Comparison of ENCODE assay signal across 17 mouse cellular contexts in genomic region chr3:88442888-88443287, GRCm38 (mm10). TPM values are rescaled to one million over a fixed set of nuclear protein-coding genes. Genes with fewer than 3 reads are reported as not detected.
A peak's percentile ranks its signal among the peaks of the same experiment; 100 is the strongest.
DNase-seq lines count a peak whose midpoint lies in the region; ATAC-seq and TF ChIP-seq lines count a peak whose summit lies in the region.
"Had no signal": no experiment of that assay in that cellular context is flagged by ENCODE, and none has a peak within 500 bp of the region (broad histone marks: within the 10 kb centered on the region; RNA-seq: fewer than 3 reads in every experiment).

No protein-coding gene starts in this region.

- ATAC-seq in intestine, embryonic 16.5 days: peak; percentile 77
- peak; percentile 64 for ATAC-seq in stomach, embryonic 14.5 days (ENCODE audit: insufficient number of reproducible peaks, insufficient read depth, low FRiP score, low read depth)
- no peak for ATAC-seq in forebrain, embryonic 11.5 days (replicated peaks; ENCODE audit: low FRiP score)

- peak overlapping the region; percentile 6; the same call in 1 of the 2 replicates for H3K9ac ChIP-seq in intestine, embryonic 16.5 days (ENCODE audit: low read depth, low read length)
- no peak overlapping the region for H3K9ac ChIP-seq in stomach, embryonic 14.5 days (replicated peaks; ENCODE audit: low read depth, low read length)
- H3K9ac ChIP-seq in forebrain, embryonic 11.5 days (ENCODE audit: low read length): no peak overlapping the region
- H3K9ac ChIP-seq: heart, embryonic 12.5 days; neural tube, embryonic 12.5 days had no signal

- 53% methylated on average over 7 of the region's 7 CpGs for WGBS in intestine, embryonic 16.5 days
- WGBS in stomach, embryonic 14.5 days: 57% methylated on average over 7 of the region's 7 CpGs
- WGBS in forebrain, embryonic 11.5 days: 84% methylated on average over 7 of the region's 7 CpGs

- no peak overlapping the region for H3K4me2 ChIP-seq in intestine, embryonic 16.5 days (ENCODE audit: low read depth, low read length)
- no peak overlapping the region for H3K4me2 ChIP-seq in stomach, embryonic 14.5 days (replicated peaks; ENCODE audit: low read depth, low read length)
- H3K4me2 ChIP-seq in forebrain, embryonic 11.5 days (ENCODE audit: low read depth, low read length, severe bottlenecking): no peak overlapping the region
- H3K4me2 ChIP-seq: heart, embryonic 12.5 days; midbrain, embryonic 11.5 days; neural tube, embryonic 12.5 days had no signal

- no peak overlapping the region for H3K27ac ChIP-seq in gastrocnemius, adult 2 months
- H3K27ac ChIP-seq in intestine, embryonic 16.5 days (ENCODE audit: low read length): peak overlapping the region; percentile 65
- H3K27ac ChIP-seq in stomach, embryonic 14.5 days (ENCODE audit: low read length): no peak overlapping the region
- no peak overlapping the region for H3K27ac ChIP-seq in forebrain, embryonic 11.5 days (ENCODE audit: low read depth, low read length)
- H3K27ac ChIP-seq: limb, embryonic 10.5 days; neural tube, embryonic 12.5 days had no signal

- H3K4me1 ChIP-seq in intestine, embryonic 16.5 days (ENCODE audit: control insufficient read depth, insufficient read depth, low read length): peaks cover 27% of the 10 kb centered on the region
- H3K4me1 ChIP-seq in stomach, embryonic 14.5 days (ENCODE audit: control insufficient read depth, insufficient read depth, low read length): 0 out of 2 replicates have a peak, but pooled peaks cover 9% of the 10 kb centered on the region
- no peaks in the 10 kb centered on the region; the same call in 1 of the 2 replicates for H3K4me1 ChIP-seq in forebrain, embryonic 11.5 days (replicated peaks; ENCODE audit: control insufficient read depth, insufficient read depth, low read length)

- no peaks in the 10 kb centered on the region for H3K36me3 ChIP-seq in intestine, embryonic 16.5 days (ENCODE audit: control insufficient read depth, insufficient read depth, low read length)
- no peaks in the 10 kb centered on the region for H3K36me3 ChIP-seq in stomach, embryonic 14.5 days (ENCODE audit: control insufficient read depth, insufficient read depth, low read length)
- no peaks in the 10 kb centered on the region for H3K36me3 ChIP-seq in forebrain, embryonic 11.5 days (ENCODE audit: control insufficient read depth, insufficient read depth, low read length)
- H3K36me3 ChIP-seq: heart, embryonic 12.5 days had no signal

- no peaks in the 10 kb centered on the region for H3K9me3 ChIP-seq in intestine, embryonic 16.5 days (ENCODE audit: control insufficient read depth, low read length)
- no peaks in the 10 kb centered on the region for H3K9me3 ChIP-seq in stomach, embryonic 14.5 days (ENCODE audit: control insufficient read depth, low read depth, low read length)
- H3K9me3 ChIP-seq in forebrain, embryonic 11.5 days (ENCODE audit: control insufficient read depth, low read length): no peaks in the 10 kb centered on the region
- H3K9me3 ChIP-seq: heart, embryonic 12.5 days; limb, embryonic 10.5 days; neural tube, embryonic 12.5 days had no signal

- peak; percentile 33 for DNase-seq in gastrocnemius, adult 2 months
- DNase-seq in gastrocnemius, postnatal 25 days: no peak
- peak; percentile 44 for DNase-seq in lung, postnatal 10 days
- no peak for DNase-seq in adipocyte (ENCODE audit: low spot score)
- no peak for DNase-seq in forebrain, embryonic 11.5 days (ENCODE audit: low spot score)
- no peak for DNase-seq in c-Kit-positive CD71-positive TER-119-positive erythroid progenitor cells, embryonic 14.5 days (ENCODE audit: low spot score)
- DNase-seq: adrenal gland, postnatal 14 days; cerebellum, adult 11 months; kidney, adult 9 months had no signal

- H3K4me3 ChIP-seq in gastrocnemius, adult 2 months: no peak overlapping the region
- H3K4me3 ChIP-seq in intestine, embryonic 16.5 days (ENCODE audit: low read length): no peak overlapping the region
- H3K4me3 ChIP-seq in stomach, embryonic 14.5 days (ENCODE audit: low read depth, low read length): no peak overlapping the region
- H3K4me3 ChIP-seq in forebrain, embryonic 11.5 days (ENCODE audit: low read depth, low read length): no peak overlapping the region
- H3K4me3 ChIP-seq: heart, embryonic 12.5 days; limb, embryonic 10.5 days; neural tube, embryonic 12.5 days had no signal

- intact Hi-C loops in gastrocnemius, adult 2 months (cut with DNase I): no loop called here

- H3K27me3 ChIP-seq in intestine, embryonic 16.5 days (replicated peaks; ENCODE audit: control insufficient read depth, insufficient read depth, low read length): no peaks in the 10 kb centered on the region
- H3K27me3 ChIP-seq in stomach, embryonic 14.5 days (ENCODE audit: control insufficient read depth, insufficient read depth, low read length): no peaks in the 10 kb centered on the region
- no peaks in the 10 kb centered on the region for H3K27me3 ChIP-seq in forebrain, embryonic 11.5 days (ENCODE audit: control insufficient read depth, insufficient read depth, low read length)

- no peak for TF ChIP-seq CTCF in gastrocnemius, adult 2 months (IDR thresholded peaks at IDR 0.05)

RNA-seq across cellular contexts. Expression of gene Slc25a44, which starts 17.9 kb away (rescaled TPM):
- 10 to 100 TPM; 16.1 to 18.5 TPM for total RNA-seq in gastrocnemius, adult 2 months (2021)
- 10 to 100 TPM; 14.3 to 14.5 TPM for total RNA-seq in gastrocnemius, postnatal 25 days (2021)
- polyA plus RNA-seq in intestine, embryonic 16.5 days (2015; fragmentation: Nextera tagmentation; extraction: Ambion mirVana): 20.4 and 21.8 TPM in 2 replicates
- 18.2 and 18.4 TPM in 2 replicates for polyA plus RNA-seq in stomach, embryonic 14.5 days (2014; fragmentation: Nextera tagmentation; extraction: Ambion mirVana)
- polyA plus RNA-seq in forebrain, embryonic 11.5 days (2014; fragmentation: Nextera tagmentation; extraction: Ambion mirVana): 22.6 and 23.1 TPM in 2 replicates

RNA-seq across cellular contexts. Expression of gene Sema4a, which starts 18.1 kb away (rescaled TPM):
- 1 to 10 TPM; 1.2 to 1.8 TPM for total RNA-seq in gastrocnemius, adult 2 months (2021)
- 1 to 10 TPM; 1.6 to 1.8 TPM for total RNA-seq in gastrocnemius, postnatal 25 days (2021)
- polyA plus RNA-seq in intestine, embryonic 16.5 days (2015; fragmentation: Nextera tagmentation; extraction: Ambion mirVana): 60.9 and 71.1 TPM in 2 replicates
- polyA plus RNA-seq in stomach, embryonic 14.5 days (2014; fragmentation: Nextera tagmentation; extraction: Ambion mirVana): 8.9 and 11.8 TPM in 2 replicates
- 9.3 and 10.3 TPM in 2 replicates for polyA plus RNA-seq in forebrain, embryonic 11.5 days (2014; fragmentation: Nextera tagmentation; extraction: Ambion mirVana)

RNA-seq across cellular contexts. Expression of gene Pmf1, which starts 32.8 kb away (rescaled TPM):
- 10 to 100 TPM; 16.2 to 19.7 TPM for total RNA-seq in gastrocnemius, adult 2 months (2021)
- 10 to 100 TPM; 16.9 to 19.0 TPM for total RNA-seq in gastrocnemius, postnatal 25 days (2021)
- polyA plus RNA-seq in intestine, embryonic 16.5 days (2015; fragmentation: Nextera tagmentation; extraction: Ambion mirVana): 112 and 129 TPM in 2 replicates
- polyA plus RNA-seq in stomach, embryonic 14.5 days (2014; fragmentation: Nextera tagmentation; extraction: Ambion mirVana): 136 and 143 TPM in 2 replicates
- polyA plus RNA-seq in forebrain, embryonic 11.5 days (2014; fragmentation: Nextera tagmentation; extraction: Ambion mirVana): 141 and 158 TPM in 2 replicates

RNA-seq across cellular contexts. Expression of gene Bglap, which starts 58.6 kb away (rescaled TPM):
- not detected for total RNA-seq in gastrocnemius, adult 2 months (2021)
- 1 to 10 TPM in 1 of 2 experiments, not detected in 1; 1.9 TPM for total RNA-seq in gastrocnemius, postnatal 25 days (2021)
- 0.69 TPM in 1 of 2 replicates, not detected in the other for polyA plus RNA-seq in intestine, embryonic 16.5 days (2015; fragmentation: Nextera tagmentation; extraction: Ambion mirVana)
- polyA plus RNA-seq in stomach, embryonic 14.5 days (2014; fragmentation: Nextera tagmentation; extraction: Ambion mirVana): not detected in 2 replicates
- polyA plus RNA-seq in forebrain, embryonic 11.5 days (2014; fragmentation: Nextera tagmentation; extraction: Ambion mirVana): not detected in 2 replicates
- polyA plus RNA-seq: heart, embryonic 12.5 days; hindbrain, embryonic 11.5 days; limb, embryonic 10.5 days; neural tube, embryonic 12.5 days; testis, adult 2 months had no signal

Comparison
In these comparisons a context has a peak if more than half of its experiments do, and no peak if none do; other contexts are left out.
1. DNase-seq: peak in gastrocnemius, adult 2 months (single experiment) and lung, postnatal 10 days (single experiment); none in gastrocnemius, postnatal 25 days (single experiment), adipocyte (single experiment), forebrain, embryonic 11.5 days (single experiment) and c-Kit-positive CD71-positive TER-119-positive erythroid progenitor cells, embryonic 14.5 days (single experiment).